Mouse (Mus musculus) lung, postnatal 36 days (tissue): ENCODE data around the gene Pou6f1.
A peak's percentile ranks its signal among the peaks of the same experiment; 100 is the strongest.

Source experiments
- DNase-seq: peaks from one replicate; pipeline ENCODE4 v3.0.0; 2022; ENCODE audit warnings: mixed read lengths

Pou6f1 gene

DNA sequence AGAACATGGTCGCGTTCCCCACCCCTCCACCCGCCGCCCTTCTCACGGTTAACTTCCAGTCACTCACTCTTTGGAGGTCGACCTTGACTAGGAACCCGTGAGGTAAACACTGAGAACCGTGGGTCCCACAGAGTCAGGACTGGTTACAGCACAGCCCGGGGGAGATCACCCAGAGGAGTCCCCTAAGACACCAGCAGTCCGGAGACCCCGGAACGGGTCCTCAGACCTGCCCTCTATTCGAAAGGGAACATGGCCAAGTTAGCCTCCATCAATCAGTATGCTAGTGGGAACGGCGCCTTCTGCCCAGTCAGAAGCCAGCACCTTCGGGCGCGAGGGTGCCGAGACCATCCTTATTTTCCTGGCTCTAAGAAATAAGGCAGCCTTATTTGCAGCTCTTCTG lies 16.4 kb upstream of the Pou6f1 start:
- DNase-seq = no peak

DNA sequence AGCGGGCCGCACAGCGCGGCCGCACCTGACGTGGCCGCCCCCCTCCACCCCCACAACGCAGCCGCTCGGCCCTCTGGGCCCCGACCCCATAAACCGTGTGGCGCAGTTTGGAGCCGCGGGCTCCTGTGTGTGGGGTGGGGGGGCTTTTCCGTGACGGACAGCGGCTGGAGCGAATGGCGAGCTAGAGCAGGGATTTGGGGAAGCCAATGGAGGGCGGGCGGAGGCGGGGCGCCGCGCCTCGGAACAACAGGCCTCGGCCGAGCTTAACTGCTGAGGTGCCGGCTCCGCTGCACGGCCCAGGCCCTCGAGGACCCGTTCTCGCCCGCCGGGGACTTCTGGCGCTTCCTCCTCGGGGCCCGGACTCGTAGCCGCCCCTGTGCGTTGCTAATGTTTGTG lies 16.0 kb upstream of the Pou6f1 start:
- DNase-seq = peak; percentile 94

DNA sequence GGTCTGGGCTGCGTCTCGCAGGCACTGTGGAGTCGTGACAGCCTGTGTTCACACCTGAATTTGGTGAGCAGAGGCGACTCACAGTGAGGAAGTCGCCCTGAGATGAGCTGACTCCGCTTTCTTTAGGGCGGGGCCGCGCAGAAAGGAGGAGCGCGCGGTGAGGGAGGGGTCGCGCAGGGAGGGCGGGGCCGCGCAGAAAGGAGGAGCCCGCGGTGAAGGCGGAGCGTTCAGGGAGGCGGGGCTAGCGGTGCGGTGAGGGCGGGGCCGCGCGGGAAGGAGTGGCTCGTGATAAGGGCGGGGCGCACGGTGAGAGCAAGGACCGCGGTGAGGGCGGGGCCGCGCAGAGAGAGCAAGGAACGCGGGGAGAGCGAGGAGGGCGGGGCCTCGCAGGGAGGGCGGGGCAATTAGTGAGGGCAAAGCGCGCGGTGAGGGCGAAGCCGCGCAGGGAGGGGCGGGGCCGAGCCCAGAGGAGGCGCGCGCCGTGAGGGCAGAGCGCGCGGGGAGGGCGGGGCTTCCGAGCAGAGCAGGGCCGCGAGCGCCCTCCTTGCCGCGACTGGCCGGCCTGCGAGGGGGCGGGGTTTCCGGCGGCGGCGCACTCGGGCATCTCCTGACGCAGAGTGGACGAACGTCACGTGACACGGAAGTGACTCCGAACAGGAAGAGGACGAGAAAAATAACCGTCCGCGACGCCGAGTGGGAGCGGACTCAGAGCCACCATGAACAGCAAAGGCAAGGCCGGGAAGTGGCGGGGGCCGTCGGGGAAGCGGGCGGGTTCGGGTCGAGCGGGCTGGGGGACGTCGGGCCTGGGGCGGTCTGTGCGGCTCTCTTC lies 15.4 kb upstream of the Pou6f1 start, which contains the start of gene Dazap2:
TSS of gene Dazap2 (plus strand) at position 354 of the 829 bp plus-strand sequence.
- DNase-seq = peak; percentile 99

DNA sequence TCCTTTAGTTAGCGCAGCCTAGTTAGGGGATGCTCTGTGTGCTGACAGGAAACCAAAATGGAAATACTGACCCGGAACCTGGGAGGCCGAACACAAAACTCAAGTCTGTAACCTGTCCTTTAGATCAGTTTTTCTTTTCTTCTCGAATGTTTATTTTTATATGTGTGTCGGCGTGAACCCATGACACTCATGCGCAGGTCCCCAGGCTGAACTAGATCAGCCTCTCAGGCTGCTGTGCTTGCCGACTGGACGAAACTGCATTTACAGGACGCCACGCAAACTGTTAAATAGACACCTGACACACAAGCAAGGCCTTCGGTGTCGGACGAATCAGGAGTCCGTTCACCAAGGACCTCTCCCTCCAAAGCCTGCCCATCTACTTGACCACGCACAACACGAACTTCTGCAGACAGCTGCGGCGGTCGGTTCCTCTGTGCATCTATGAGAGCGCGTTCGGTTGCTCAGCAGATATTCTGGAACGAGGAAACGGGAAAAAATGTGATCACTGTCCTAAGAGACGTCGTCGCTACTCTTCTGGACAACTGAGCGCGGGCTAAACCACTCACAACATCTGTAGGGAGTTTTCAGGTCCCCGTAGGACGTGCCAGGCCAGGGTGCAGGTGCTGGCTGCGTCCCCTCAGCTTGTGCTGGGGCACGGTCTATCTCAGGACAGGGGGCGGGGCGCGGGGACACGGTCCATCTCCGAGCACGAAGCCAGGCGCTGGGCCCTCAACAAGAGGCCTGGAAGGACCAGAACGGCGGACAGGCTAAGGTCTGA lies 14.6 kb upstream of the Pou6f1 start:
- DNase-seq = peak; percentile 45

DNA sequence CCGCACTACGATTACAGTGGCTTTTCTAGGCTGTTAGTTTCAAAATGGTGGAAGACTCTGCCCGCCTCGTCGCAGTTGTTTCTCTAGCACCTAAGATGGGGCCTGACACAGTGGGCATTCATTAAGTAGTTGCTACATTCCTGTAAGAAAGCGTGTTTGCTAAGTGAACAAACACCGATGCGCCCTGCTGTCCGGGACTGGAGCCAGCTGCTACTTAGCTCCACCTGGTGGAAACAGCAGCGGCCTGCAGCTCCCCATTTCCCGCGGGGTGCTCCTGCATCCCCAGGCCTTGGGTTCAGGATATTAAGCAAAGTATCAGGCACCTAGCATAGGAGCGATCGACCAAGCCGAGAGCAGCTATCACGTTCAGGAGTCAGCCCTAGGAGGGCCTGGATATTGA lies 13.8 kb upstream of the Pou6f1 start:
- DNase-seq = peak; percentile 82

DNA sequence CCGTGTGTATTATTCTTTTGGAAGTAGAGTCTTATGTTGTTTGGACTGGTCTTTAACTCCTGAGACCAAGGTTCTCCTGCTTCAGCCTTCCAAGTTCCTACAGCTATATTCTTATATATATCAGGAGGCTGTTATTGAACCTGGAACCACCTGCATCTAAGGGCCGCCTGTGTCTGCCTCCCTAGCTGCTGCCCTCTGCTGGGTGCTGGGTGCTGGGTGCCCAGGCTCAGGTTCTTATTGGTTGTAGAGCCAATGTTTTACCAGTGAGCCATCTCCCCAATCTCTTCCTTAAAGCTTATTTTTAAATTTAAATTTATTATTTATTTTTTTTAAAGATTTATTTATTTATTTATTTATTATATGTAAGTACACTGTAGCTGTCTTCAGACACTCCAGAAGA lies 12.6 kb upstream of the Pou6f1 start:
- peak; percentile 50 for DNase-seq

DNA sequence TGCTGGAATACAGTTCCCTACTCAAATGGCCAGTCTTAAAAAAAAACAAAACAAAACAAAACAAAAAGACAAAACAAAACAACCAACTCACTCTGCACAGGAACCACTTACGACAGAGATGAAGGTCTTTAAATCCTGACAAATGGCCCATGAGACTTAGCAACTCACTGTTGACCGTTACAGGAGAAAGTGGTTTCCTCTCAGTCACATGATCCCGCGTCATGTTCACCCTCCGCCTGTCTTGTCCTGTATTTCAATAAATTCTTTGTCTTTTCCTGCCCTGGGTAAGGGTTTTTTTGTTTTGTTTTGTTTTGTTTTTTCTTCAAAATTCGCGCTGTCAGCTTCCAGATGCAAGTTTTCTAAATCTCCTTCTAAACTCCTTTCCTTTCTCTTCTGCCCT lies 12.2 kb upstream of the Pou6f1 start:
- DNase-seq = no peak

DNA sequence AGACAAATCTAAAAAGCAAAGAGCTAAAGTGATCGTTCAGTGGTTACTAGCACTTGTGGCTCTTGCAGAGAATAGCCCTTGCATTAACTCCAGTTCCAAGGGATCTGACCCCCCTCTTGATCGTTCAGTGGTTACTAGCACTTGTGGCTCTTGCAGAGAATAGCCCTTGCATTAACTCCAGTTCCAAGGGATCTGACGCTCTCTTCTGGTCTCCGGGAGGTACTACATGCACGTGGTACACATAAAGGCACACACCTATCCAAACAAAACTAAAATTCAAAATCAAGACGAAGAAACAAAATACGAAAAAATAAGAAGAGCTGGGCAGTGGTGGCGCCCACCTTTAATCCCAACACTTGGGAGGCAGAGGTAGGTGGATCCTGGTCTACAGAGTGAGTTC lies 6.9 kb upstream of the Pou6f1 start:
- peak; percentile 50 for DNase-seq

DNA sequence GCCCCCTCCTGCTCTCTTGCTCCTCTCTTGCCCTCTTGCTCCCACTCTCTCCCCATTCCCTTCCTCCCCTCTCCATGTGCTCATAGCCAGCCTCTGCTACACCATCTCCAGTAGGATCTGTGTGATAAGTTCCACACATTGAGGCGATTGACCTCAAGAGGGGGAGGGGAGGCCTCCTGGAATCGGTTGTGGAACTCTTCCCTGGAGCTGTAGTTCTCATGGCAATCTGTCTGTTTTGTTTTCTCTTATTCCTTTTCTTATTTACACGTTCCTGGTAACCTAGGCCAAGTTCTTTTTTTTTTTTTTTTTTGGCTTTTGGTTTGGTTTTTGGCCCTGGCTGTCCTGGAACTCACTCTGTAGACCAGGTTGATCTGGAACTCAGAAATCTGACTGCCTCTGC lies 1.9 kb upstream of the Pou6f1 start:
- DNase-seq = no peak

DNA sequence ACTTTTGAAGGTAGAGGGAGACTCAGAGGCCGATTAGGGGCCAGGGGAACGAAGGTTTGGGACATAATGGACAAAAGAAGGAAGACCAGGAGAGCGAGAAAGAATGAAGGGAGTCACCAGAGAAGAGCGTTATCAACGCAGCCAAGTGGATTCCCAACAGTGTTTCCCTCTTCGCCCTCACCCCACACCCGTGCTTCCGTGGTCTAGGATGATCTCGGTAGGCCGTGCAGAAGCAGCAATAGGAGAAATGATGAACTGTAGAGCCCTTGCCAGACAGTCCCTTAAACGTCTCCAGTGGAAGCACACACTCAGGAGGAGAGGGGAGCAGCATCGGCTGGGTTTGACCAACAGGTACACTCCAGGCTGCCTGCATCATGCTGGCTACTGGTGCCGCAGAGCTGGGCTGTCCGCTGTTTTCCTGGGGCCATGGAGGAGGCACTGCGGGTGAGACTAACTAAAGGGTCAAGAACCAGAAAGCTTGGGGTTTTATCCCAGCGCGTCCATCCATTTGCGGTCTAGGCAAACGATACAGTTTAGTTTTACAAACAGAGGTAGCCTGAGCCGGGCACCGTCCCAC lies 1.0 kb upstream of the Pou6f1 start:
- DNase-seq = no peak

DNA sequence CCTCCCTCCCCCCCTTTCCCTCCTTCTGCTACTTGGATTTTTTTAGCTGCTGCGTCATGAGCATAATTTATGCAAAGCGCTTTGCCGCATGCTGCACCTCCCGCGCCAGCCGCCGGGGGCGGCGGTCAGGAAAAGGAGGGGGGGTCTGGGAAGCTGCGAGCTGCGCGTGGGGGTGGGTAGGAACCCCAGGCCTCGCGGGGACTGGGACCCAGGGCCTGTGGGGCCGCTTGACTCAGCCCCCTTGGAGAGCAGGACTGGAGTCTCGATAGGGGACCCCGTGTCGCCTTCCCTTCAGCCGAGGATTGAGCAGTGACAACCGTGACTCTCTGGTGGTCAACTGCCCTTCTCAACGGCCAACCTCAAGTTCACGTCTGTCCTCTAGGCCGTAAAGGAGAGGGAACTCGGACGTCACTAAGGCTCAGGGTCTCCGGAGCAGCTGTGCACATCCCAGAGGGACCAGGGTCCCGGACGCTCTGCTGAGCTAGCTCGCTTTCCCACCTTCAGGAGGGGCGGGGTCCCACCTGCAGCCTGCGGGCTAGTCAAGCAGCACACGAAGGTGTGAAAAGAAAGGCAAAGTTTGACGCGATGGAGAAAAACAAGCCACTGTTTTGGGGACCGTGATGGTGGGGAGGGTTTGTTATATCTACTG lies 387 bp upstream of the Pou6f1 start:
- DNase-seq = peak; percentile 86

DNA sequence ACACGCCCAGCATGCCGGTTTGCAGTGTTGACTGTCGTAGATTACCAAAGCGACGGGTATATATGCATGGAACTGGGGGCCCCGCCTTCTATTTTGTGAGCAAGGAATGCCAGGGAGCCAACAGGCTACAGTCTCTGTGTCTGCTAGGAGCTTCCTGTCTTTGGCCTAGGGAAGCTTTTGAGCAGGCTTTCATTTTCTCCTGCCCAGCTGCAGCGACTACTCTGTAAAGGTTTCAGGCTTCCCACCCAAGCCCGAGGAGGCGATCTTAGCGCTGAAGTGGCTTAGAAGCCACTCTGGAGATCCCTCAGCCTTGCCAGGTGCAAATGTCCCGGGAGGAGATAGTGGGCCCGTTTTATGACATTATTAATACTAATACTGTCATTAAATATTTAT lies 905 bp downstream of the Pou6f1 start:
- DNase-seq = peak; percentile 78

DNA sequence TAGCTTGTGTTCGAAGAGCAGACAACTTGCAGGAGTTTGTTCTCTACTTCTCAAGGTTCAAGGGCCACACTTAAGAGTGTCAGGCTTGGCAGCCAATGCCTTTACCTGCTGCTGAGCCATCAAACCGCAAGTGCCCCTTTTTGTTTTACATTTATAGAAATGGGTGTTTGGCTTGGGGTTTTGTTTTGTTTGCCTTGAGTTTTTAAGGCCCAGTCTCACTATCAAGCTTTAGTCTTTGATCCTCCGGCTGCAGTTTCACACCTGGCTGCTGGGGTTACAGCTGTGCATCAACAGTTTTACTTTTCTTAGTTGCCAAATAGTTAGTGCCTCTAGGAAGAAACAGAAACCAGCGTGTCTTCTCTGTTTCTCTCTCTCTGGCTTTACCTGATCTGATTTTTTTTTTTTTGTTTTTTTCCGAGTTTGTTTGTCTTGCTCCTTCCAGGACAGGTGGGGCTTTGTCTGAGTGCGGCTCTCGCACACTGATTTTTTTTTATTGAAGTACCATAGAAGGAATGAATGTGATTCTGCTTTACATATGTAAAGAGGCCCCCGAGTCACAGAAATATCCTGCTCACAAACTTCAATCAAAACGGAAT lies 1.4 kb downstream of the Pou6f1 start:
- peak; percentile 81 for DNase-seq

DNA sequence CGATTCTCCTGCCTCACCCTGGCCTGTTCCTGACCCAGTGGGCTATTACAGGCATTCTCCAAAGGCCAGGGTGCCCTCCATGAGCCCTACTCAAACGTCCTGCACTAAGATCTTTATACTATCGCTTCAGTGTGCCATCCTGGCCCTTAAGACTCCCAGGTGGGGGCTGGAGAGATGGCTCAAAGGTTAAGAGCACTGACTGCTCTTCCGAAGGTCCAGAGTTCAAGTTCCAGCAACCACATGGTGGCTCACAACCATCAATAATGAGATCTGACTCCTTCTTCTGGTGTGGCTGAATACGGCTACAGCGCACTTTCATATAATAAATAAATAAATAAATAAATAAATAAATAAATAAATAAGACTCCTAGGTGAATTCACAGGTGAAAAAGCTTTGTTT lies 7.0 kb downstream of the Pou6f1 start:
- DNase-seq = no peak

DNA sequence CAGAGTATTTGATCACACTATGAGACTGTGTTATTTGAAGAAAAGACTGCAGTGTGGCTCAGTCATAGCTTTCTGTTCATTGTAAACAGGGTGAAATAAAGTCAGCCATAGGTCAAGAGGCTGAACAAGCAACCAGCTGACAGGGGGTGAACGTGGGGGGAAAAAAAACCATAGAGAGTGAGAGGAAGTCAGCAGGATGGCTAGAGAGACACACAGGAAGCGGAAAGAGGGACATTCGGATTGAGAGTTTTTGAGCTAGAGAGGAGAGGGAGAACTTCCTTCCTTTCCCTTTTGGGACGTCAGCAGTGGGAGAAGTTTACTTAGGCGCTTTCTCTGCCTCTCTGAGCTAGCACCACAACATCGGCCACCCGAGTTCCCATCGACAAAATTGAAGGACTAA lies 9.3 kb downstream of the Pou6f1 start:
- DNase-seq = peak; percentile 37

DNA sequence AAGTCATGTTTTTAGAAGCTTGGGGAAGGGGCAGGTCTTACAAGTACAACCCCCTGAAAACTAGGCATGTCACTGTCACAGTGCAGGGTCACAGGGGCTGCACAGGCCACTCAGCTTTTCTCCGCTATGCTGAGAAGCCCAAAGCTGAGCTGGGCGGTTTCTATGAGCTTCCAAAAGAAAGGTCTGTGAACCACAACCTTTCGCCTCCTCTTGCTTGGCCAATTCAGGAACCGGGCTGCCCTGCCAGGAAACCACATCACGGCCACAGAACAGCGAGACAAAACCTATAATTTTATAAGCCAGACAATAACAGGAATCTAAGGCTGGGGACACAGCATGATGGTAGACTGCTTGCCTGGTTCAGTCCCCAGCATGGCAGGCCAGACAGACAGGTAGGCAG lies 11.5 kb downstream of the Pou6f1 start:
- no peak for DNase-seq

DNA sequence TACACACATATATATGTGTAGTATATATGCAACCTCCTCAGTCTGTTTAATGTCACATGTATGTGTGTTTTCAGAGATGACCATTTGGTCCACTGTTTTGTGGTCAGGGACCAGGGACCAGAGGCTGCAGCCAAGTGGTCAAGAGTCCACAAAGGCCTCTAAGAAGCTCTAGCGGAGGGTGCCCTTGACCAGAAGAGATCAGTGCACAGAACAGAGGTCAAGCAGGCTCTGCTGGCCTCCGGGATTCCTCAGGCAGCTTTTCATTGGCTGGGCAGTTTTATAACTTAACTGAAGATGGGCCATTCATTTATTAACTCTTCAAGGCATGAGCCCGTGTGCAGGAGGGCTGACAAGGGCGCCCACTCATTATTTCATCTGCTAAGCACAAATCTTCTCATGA lies 12.6 kb downstream of the Pou6f1 start:
- no peak for DNase-seq

DNA sequence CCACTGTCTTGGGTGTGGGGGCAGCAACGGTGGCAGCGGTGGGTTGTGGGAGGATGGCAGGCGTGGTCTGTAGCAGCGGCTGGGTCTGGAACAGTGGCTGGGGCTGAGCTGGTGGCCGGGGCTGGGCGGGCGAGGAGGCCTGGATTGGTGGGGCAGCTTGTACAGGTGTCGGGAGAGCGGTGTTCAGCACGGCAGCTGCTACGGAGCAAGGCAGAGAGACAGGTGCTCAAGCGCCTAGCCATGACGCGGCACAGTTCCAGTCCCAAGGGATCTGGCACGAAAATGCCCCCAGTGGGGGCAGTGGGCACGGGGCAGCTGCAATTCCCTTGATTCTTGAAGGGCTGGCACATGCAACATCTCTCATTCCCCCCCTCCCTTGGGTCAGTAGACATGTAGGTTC lies 13.9 kb downstream of the Pou6f1 start:
- DNase-seq = no peak

DNA sequence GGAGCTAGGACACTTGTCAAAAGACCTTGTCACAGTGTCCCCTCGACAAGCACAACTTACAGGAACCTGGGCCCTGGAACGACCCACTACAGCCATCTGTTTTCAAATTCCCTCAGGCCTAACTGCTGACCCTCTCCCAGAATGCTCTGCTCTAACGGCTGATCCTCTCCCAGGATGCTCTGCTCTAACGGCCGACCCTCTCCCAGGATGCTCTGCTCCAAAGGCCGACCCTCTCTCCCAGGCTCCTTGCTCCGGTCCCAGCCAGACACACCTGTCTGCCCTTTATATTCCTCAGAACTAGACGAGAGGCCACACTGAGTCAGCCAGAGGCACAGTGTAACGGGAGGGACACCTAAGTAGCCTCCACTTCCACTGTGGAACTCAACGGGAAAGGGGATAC lies 19.7 kb downstream of the Pou6f1 start:
- DNase-seq = no peak

DNA sequence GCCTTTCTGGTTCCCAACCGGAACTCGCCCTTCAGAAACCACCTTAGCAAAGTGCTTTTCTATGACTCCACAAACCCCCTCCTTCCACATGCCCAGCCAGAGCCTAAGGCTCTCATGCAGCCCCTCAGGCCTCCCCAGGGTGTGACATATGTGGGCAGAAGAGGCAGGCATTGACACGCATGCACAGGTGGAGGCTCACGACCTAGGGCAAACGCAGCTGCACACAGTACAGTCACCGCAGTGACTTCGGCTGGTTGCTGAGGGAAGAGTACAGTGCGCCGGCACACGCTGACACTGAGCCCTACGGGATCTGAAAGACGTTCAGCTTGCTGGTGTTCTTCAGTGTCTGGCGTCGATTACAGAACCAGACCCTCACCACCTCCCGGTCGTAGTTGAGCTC lies 21.8 kb downstream of the Pou6f1 start:
- no peak for DNase-seq

DNA sequence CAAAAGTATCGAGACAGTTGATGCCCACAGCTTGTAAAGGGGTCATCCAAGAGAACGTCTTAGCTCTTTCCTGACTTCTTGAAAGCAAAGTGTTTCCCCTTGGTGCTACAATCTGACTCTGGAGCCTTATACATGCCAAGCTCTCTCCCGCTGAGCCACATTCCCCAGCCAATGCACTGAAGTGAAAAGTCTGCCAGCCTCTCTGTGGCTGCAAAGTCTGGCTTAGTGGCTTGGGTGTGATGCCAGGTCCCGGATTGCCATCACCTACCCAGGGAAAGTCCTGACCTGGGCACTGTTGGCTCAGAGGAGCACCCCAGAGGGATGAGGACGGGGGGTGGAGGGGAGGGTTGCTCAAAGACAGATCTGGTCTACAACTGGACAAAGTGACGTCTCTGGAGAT lies 23.0 kb downstream of the Pou6f1 start:
- no peak for DNase-seq

DNA sequence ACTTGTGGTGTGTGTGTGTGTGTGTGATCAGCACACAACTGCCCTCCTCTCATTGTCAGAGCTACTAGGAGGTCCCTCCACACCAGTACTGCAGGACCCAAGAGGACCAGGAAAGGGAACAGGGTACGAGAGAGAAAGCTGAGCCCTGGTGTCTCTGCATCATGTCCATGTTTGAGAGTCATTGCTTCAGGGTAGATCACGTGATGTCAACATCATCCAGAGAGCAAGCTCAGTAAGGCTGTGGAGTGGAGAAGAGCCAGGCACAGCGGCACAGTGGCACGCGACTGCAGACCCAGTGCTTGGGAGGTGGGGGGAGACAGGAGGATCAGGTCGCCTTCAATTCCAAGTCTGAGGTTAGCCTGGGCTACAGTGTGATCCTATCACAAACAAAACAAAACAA lies 23.4 kb downstream of the Pou6f1 start:
- no peak for DNase-seq

DNA sequence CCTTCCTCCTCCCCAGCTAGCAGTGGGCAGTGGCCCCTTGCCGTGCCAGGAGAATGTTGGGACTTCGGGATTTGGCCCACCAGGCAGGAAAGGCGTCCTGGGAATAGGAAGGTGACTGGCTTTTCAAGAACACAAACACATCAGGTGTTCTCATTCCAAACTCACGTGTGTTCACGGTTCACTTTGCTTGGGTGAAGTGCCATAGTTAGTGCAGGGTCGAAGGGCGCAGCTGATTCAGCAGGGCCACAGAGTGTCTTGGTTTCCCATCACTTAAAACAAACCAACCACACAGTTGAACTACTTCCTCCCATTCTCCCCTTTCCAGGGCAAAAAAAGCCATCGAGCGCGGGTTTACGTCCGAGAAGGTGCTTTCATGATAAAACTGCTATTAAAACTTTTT lies 24.4 kb downstream of the Pou6f1 start:
- DNase-seq = no peak
